Mouse (Mus musculus) kidney, embryonic 16.5 days (tissue): ENCODE results near the gene Rras. TPM values are rescaled to one million over a fixed set of nuclear protein-coding genes. Genes with fewer than 3 reads are reported as not detected.

Experiments used
- ATAC-seq: fragments of 200-750 bp; cut with Nextera tagmentation; 2 replicates; pipeline ENCODE4 v1.8.0; 2017; ENCODE audit warnings: moderate TSS enrichment; ENCODE audit not compliant: low FRiP score, low TSS enrichment
- H3K27ac ChIP-seq: fragments of 300-500 bp; sonication (generic); 2 replicates; pipeline ENCODE4 v1.5.1; 2014; ENCODE audit warnings: low read length
- H3K27me3 ChIP-seq: fragments of 300-500 bp; sonication (generic); 2 replicates; pipeline ENCODE4 v1.6.1; 2014; ENCODE audit warnings: low read length, control low read depth, mixed read lengths; ENCODE audit not compliant: insufficient read depth
- H3K36me3 ChIP-seq: fragments of 300-500 bp; sonication (generic); 2 replicates; pipeline ENCODE4 v1.6.1; 2014; ENCODE audit warnings: low read length, control low read depth, mixed read lengths; ENCODE audit not compliant: insufficient read depth
- H3K4me1 ChIP-seq: fragments of 300-500 bp; sonication (generic); 2 replicates; pipeline ENCODE4 v1.6.1; 2014; ENCODE audit warnings: low read length, control low read depth, mixed read lengths; ENCODE audit not compliant: insufficient read depth
- H3K4me2 ChIP-seq: fragments of 300-500 bp; sonication (generic); replicated peaks from 2 replicates; pipeline ENCODE4 v1.6.1; 2014; ENCODE audit warnings: low read depth, low read length
- H3K4me3 ChIP-seq: fragments of 300-500 bp; sonication (generic); 2 replicates; pipeline ENCODE4 v1.5.1; 2014; ENCODE audit warnings: mild to moderate bottlenecking, low read length
- H3K9ac ChIP-seq: fragments of 300-500 bp; sonication (generic); replicated peaks from 2 replicates; pipeline ENCODE4 v1.6.1; 2014; ENCODE audit warnings: low read length
- H3K9me3 ChIP-seq: fragments of 300-500 bp; sonication (generic); 2 replicates; pipeline ENCODE4 v1.6.1; 2016; ENCODE audit warnings: low read length, control low read depth
- WGBS: fragments of 180-500 bp; shearing (Covaris S2); extraction: QIAGEN DNeasy Blood & Tissue Kit; methylation state at CpG from one replicate; pipeline ENCODE4 v1.1.7; 2014; 5-methylcytosine and 5-hydroxymethylcytosine counted together
- polyA plus RNA-seq: library from polyadenylated mRNA; unstranded; fragments of >200 nt; fragmentation: Nextera tagmentation; extraction: Ambion mirVana; gene quantifications from 2 replicates; pipeline ENCODE4 v1.2.1, GENCODE M21; 2015

Rras gene
- polyA plus RNA-seq, 1 experiment from 2014 or later = 44.1 TPM

DNA sequence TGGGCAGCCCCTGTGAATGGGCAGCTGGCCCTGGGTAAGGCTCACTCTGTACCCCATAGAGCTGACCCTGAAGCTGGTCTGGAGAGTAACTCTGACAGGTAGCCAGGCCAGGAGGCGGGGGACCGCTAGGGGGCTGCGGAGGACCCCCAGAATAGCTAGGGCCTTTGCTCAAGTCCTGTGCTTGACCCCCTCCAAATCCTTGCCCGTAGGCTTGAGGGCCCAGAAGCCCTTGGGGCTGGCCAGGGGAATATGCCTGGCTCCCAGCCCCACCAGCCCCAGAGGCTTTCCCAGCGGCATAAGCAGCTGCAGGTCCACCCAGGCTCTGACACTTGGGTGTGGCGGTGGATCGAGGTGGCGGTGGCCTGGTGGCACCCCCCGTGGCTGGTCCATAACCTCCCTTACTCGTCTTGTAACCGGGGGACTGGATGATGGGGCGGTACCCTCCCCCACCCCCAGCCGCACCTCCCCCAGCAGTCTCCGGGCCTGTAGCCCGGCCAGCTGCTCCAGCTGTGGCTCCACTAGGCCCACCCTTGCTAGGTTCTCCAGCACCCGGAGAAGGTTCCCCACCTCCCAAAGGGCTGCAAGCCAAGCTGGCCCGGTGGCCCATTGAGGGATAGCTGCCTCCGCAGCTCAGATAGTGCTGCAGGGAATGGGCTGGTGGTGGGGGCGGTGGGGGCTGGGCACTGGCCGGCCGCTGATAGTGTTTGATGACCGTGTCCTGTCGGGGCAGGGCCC is 31.3 kb downstream of the Rras start:
- Histone ChIP-seq H3K4me1 (peaks cover 17% of the 10 kb centered on the region), H3K9me3 (no peaks in the 10 kb centered on the region), H3K27ac (no peak overlapping the region), H3K4me2 (no peak overlapping the region), H3K9ac (0 out of 2 replicates have a peak overlapping the region, but pooled peaks have one; percentile 0), H3K27me3 (no peaks in the 10 kb centered on the region), H3K4me3 (no peak overlapping the region), H3K36me3 (peaks cover 65% of the 10 kb centered on the region)
- no peak for ATAC-seq
- 86% methylated on average over 23 of the region's 23 CpGs for WGBS

DNA sequence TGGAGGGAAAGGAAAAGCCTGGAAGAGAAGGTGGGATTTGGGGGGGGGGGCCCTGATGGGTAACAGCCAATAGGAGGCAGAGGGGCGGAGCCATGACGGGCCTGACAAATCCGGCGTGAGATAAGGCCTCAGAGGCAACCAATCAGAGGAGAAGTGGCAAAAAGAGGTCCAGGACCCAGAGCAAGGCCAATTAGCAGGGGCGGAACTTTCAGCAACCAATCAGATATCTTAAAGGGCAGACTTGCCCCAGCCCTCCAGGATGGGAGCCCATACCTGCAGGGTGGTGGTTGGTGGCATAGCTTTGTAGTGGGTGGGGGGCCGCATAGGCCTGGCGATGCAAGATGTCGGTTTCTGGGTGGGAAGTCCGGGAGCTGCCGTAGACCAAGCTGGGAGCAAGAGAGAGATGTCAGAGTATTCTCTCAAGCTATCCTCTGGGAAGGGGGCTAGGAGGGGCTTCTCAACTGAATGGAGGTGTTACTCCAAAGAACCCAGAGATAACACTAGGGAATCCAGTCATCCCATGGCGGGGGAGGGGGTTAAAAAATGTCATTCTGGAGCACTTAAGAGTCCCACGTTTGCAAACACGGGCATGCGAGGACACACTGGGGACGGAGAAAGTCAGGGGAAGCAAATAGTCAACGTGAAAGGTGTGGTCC is 33.3 kb downstream of the Rras start:
- peak; percentile 10; the same call in 1 of the 2 replicates for ATAC-seq
- Histone ChIP-seq H3K27ac (peak overlapping the region; percentile 100), H3K27me3 (no peaks in the 10 kb centered on the region), H3K9me3 (no peaks in the 10 kb centered on the region), H3K4me1 (peaks cover 17% of the 10 kb centered on the region), H3K36me3 (peaks cover 46% of the 10 kb centered on the region), H3K4me3 (peak overlapping the region; percentile 86), H3K9ac (peak overlapping the region; percentile 95), H3K4me2 (peak overlapping the region; percentile 98)
- WGBS = 3% methylated on average over 16 of the region's 16 CpGs

DNA sequence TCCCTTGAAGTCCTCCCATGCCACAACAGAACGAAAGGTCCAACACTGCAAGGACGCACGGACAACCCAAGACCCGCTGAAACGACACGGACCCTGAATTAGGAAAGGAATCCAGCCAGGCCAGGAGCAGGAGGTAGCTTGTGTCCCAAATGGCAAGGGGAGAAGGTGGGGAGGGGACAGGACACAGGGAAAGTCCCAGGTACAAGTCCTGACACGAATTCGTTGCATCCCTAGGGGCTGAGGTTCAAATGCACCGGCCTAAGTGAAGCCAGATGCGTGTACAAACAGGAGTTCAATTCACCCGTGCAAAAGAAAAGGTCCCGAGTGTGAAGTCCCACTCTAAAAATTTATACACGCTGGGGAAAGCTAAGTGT is 33.8 kb downstream of the Rras start:
- Histone ChIP-seq H3K27ac (peak overlapping the region; percentile 100), H3K27me3 (no peaks in the 10 kb centered on the region), H3K9ac (peak overlapping the region; percentile 95), H3K4me1 (peaks cover 17% of the 10 kb centered on the region), H3K9me3 (no peaks in the 10 kb centered on the region), H3K4me3 (peak overlapping the region; percentile 86), H3K36me3 (peaks cover 41% of the 10 kb centered on the region), H3K4me2 (peak overlapping the region; percentile 98)
- WGBS = 1% methylated on average over 13 of the region's 13 CpGs
- no peak for ATAC-seq

DNA sequence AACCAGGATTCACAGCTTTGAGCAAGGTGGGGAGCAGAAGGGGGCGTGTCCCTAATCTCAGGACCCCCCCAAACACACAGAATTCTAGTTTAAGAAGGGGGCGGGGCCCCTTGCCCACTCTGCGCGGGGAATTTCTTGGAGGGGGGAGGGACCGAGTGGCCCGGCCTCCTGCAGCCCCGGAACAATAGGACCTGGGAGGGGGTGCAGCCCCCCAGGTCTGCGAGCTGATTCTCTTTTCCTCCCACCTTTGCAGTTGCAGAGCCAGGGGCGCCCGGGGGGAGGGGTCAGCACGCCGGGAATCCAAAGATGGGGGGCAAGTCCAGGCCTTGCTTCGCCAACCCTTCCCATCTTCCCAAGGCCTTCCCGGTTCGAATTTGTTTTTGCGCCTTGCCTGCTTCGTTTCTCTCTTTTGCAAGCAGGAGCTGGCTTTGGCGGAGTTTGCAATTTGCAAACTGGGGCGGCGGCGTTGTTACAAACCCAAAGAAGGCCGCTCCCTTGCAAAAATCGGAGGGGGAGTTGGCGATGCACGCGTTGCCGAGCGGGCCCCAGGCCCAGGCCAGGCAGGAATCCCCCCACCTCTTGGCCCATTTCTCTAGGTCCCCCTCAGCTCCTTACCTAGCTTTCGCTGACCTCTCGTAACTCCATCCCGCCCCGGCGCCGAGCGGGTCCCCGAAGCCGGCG is 34.6 kb downstream of the Rras start:
- WGBS = 0% methylated on average over 38 of the region's 38 CpGs
- no peak for ATAC-seq
- no peaks in the 10 kb centered on the region for H3K9me3 ChIP-seq
- H3K9ac ChIP-seq = peak overlapping the region; percentile 95
- H3K27ac ChIP-seq = peak overlapping the region; percentile 100
- peaks cover 17% of the 10 kb centered on the region for H3K4me1 ChIP-seq
- H3K27me3 ChIP-seq = no peaks in the 10 kb centered on the region
- H3K36me3 ChIP-seq = peaks cover 33% of the 10 kb centered on the region
- peak overlapping the region; percentile 98 for H3K4me2 ChIP-seq
- H3K4me3 ChIP-seq = peak overlapping the region; percentile 86

DNA sequence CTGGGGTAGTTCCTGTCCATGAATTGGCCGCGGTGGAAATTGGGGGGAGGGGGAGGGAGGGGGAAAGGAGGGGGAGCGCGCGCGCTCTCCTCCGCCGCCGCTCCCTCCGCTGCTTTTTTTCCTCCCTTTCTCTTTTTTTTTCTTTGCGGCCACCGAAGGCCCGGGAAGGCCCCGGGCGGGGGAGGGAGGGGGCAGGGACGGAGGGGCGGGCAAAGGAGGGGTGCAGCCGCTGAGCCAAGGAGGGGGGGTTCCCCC is 35.0 kb downstream of the Rras start, which contains the start of gene Prr12:
Gene Prr12 (minus strand): TSS at position 20 of the 255 bp plus-strand sequence.
- H3K27ac ChIP-seq = peak within 1 kb of the TSS; percentile 100
- H3K9me3 ChIP-seq = no peaks in the 10 kb centered on the region
- peak within 1 kb of the TSS; percentile 95 for H3K9ac ChIP-seq
- no peaks in the 10 kb centered on the region for H3K27me3 ChIP-seq
- H3K4me2 ChIP-seq = peak within 1 kb of the TSS; percentile 98
- H3K36me3 ChIP-seq = peaks cover 29% of the 10 kb centered on the region
- peaks cover 17% of the 10 kb centered on the region for H3K4me1 ChIP-seq
- no peak for ATAC-seq
- WGBS = 0% methylated on average over 5 of the region's 18 CpGs
- H3K4me3 ChIP-seq = peak within 1 kb of the TSS; percentile 86

DNA sequence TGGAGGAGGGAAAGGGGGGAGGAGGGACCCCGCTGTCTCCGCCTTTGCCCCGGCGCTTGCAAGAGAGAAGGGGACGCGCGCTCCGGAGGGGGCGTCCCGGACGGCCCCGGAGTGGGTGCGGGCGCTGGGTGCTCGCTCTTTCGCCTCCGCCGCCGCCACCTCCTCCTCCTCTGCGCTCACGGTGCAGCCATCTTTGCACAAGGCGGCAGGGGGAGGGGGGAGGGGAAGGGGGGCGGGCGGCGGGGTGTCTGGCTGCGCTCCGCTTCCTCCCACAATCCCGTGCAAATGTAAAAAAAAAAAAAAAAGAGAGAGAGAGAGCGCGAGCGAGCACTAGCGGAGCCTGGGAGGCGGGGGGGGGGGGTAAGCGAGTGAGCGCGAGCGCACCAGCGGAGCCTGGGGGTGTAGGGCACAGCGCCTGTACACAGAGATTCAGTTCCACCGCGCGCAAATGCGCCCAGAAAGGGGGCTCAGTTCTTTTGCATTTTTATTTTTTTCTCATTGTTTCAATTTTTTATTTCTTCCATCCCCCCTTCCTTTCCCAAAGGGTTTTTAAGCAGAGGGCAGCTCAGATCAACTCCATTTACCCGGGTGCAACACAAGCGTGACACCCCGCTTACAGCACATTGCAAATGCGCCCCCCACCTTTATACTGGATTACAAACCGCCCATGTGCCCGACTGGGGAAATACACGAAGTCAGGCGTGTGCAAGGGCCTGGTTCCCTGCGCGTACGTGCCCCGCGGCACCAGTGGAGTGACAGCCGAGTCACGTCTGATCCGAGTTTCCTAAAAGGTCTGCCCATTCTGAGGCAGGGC is 35.6 kb downstream of the Rras start:
- Histone ChIP-seq H3K27me3 (no peaks in the 10 kb centered on the region), H3K4me1 (peaks cover 17% of the 10 kb centered on the region), H3K9ac (peak overlapping the region; percentile 95), H3K4me3 (peak overlapping the region; percentile 86), H3K4me2 (peak overlapping the region; percentile 98), H3K36me3 (peaks cover 23% of the 10 kb centered on the region), H3K27ac (peak overlapping the region; percentile 100), H3K9me3 (no peaks in the 10 kb centered on the region)
- peak; percentile 44 for ATAC-seq
- under 1% methylated on average over 46 of the region's 59 CpGs for WGBS

DNA sequence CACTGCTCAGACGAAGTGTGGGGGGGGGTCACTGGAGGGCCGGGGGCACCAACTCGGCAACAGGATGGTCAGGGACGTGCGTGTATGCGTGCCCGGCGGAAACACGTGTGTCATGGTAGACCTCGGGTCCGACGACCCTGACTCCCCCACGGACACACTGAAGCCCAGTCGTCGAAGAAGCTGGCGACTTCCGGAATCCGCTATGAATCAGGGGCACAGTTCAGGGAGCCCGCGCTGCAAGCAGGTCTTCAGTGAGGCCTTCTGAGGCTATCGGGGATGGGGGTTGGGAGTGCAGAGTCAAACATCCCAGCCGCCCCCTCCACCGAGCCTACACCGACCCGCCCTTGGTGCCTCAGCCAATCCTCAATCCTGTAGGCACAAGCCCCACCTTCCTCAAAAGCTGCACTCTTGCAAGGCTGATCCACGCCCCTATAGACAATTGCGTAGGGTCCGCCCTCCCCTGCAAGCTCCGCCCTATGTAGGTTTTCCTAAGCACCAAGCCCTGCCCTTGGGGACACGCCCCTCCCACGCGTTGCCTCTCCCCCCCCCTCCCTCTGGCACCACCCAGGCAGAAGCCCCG is 36.3 kb downstream of the Rras start:
- Histone ChIP-seq H3K4me2 (peak overlapping the region; percentile 98), H3K27me3 (no peaks in the 10 kb centered on the region)
- 0% methylated on average over 32 of the region's 33 CpGs for WGBS

DNA sequence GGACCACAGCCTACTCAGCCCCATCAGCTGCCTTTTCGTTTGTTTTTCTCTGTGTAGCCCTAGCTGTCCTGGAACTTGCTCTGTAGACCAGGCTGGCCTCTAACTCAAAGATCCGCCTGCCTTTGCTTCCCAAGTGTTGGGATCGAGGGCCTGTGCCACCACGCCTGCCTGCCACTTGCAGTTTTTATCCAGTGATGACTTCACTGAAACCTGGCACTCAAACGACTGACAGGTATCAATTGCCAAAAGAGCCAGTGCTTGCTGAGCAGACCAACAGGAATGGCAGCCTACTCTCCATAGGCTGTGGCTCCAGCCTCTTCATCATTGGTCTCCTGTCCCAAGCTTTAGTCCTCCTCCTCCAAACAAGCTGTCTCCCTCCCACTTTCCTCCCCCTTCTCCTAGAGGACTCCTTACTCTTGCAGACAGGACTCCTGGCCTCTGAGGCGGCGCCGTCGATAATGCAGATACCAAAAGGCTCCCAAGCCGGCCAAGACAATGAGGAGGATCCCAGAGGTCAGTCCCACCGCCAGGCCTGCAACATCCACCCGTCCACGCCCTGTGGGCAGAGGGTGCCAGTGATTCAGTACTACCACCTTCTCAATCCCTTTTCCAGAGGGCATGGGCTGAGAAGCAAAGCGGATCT is 38.7 kb downstream of the Rras start:
- H3K36me3 ChIP-seq = no peaks in the 10 kb centered on the region; the same call in 1 of the 2 replicates
- WGBS = 74% methylated on average over 14 of the region's 14 CpGs
- H3K4me3 ChIP-seq = no peak overlapping the region
- peaks cover 20% of the 10 kb centered on the region for H3K4me1 ChIP-seq
- no peaks in the 10 kb centered on the region for H3K27me3 ChIP-seq
- H3K27ac ChIP-seq = no peak overlapping the region
- ATAC-seq = no peak
- H3K9ac ChIP-seq = no peak overlapping the region
- H3K4me2 ChIP-seq = no peak overlapping the region
- H3K9me3 ChIP-seq = no peaks in the 10 kb centered on the region

More for the DNA sequence above, 36.3 kb downstream of the Rras start:
- peak; percentile 97 for ATAC-seq
- peaks cover 18% of the 10 kb centered on the region for H3K4me1 ChIP-seq
- H3K27ac ChIP-seq = peak overlapping the region; percentile 100
- no peaks in the 10 kb centered on the region for H3K9me3 ChIP-seq
- peak overlapping the region; percentile 95 for H3K9ac ChIP-seq
- peaks cover 16% of the 10 kb centered on the region for H3K36me3 ChIP-seq
- peak overlapping the region; percentile 86 for H3K4me3 ChIP-seq

DNA sequence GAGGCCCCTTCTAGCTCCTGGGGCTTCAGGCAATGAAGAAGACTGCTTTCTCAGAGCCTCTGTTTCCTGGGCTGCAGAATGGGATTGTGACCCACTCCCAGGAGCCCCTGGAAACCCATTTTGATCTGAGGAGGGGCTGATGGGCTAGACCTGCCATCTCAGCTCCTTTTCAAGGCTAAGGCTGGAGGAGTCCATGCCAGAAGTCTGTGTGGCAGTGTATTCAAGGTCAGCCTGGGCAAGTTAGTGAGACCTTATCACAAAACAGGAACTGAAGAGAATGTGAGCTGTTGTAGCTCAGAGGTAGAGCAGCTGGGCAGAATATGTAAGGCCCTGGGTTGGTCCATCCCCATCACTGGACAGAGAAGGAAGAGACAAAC is 39.2 kb downstream of the Rras start:
- H3K36me3 ChIP-seq = no peaks in the 10 kb centered on the region; the same call in 1 of the 2 replicates
- no peak for ATAC-seq
- H3K27me3 ChIP-seq = no peaks in the 10 kb centered on the region
- H3K9ac ChIP-seq = no peak overlapping the region
- H3K27ac ChIP-seq = no peak overlapping the region
- no peak overlapping the region for H3K4me2 ChIP-seq
- no peak overlapping the region for H3K4me3 ChIP-seq
- no peaks in the 10 kb centered on the region for H3K9me3 ChIP-seq
- H3K4me1 ChIP-seq = peaks cover 16% of the 10 kb centered on the region
